Mouse (Mus musculus): ENCODE measurements around the gene Acer1. TPM values are rescaled to one million over a fixed set of nuclear protein-coding genes. Genes with fewer than 3 reads are reported as not detected.

Gene Acer1
- polyA plus RNA-seq, 1 experiment from 2014 or later = not detected

DNA sequence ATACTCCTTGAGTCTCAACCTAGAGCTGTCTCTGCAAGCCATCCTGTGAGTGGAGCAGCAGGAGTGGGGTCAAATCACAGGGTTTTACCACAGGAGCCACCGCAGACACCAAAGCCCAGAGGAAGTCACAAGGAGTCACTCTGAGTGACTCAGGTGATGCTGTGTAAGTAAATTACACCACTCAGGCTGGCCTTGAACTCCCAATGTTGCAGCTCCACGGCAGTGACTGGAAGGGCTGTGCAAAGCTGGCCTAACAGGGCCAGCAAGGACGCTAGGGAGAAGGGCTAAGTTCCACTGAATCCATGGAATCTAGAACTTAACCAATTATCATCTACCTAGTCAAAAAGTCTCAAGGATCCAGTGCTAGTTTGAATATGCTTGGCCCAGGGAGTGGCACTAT lies 75.8 kb downstream of the Acer1 start:
- H3K4me1 ChIP-seq (ENCODE audit: control insufficient read depth, insufficient read depth, low read length) = 0 out of 2 replicates have a peak, but pooled peaks cover 2% of the 10 kb centered on the region
- peaks cover 25% of the 10 kb centered on the region for H3K36me3 ChIP-seq (ENCODE audit: control insufficient read depth, insufficient read depth, low read length)
- H3K9me3 ChIP-seq (ENCODE audit: control insufficient read depth, low read depth, low read length) = no peaks in the 10 kb centered on the region
- H3K4me3 ChIP-seq (ENCODE audit: low read depth, low read length) = no peak overlapping the region
- H3K27ac ChIP-seq (ENCODE audit: low read length) = no peak overlapping the region
- H3K4me2 ChIP-seq (replicated peaks; ENCODE audit: low read depth, low read length) = no peak overlapping the region
- WGBS = 93% methylated on average over 3 of the region's 3 CpGs
- H3K9ac ChIP-seq (replicated peaks; ENCODE audit: low read depth, low read length) = no peak overlapping the region
- ATAC-seq (ENCODE audit: insufficient number of reproducible peaks, insufficient read depth, low FRiP score, low read depth) = no peak
- H3K27me3 ChIP-seq (ENCODE audit: control insufficient read depth, insufficient read depth, low read length) = no peaks in the 10 kb centered on the region

Other genes with a start within 250 kb of the Acer1 start
- gene Nrtn, start 224.6 kb downstream of the Acer1 start, polyA plus RNA-seq (2014; fragmentation: Nextera tagmentation; extraction: Ambion mirVana) = 14.1 and 14.4 TPM in 2 replicates
- gene Dus3l, start 217.4 kb downstream of the Acer1 start, polyA plus RNA-seq (2014; fragmentation: Nextera tagmentation; extraction: Ambion mirVana) = 40.9 and 46.3 TPM in 2 replicates
- 1.1 and 1.6 TPM in 2 replicates for gene Prr22, start 211.9 kb downstream of the Acer1 start, polyA plus RNA-seq (2014; fragmentation: Nextera tagmentation; extraction: Ambion mirVana)
- gene Rfx2, start 151.1 kb downstream of the Acer1 start, polyA plus RNA-seq (2014; fragmentation: Nextera tagmentation; extraction: Ambion mirVana) = 6.7 TPM in 2 replicates
- gene Acsbg2, start 107.7 kb downstream of the Acer1 start, polyA plus RNA-seq (2014; fragmentation: Nextera tagmentation; extraction: Ambion mirVana) = not detected in 2 replicates
- 0.35 and 0.76 TPM in 2 replicates for gene 1700061G19Rik, start 106.6 kb downstream of the Acer1 start, polyA plus RNA-seq (2014; fragmentation: Nextera tagmentation; extraction: Ambion mirVana)
- 26.8 and 29.6 TPM in 2 replicates for gene Mllt1, start 46.7 kb downstream of the Acer1 start, polyA plus RNA-seq (2014; fragmentation: Nextera tagmentation; extraction: Ambion mirVana)
- gene Clpp, start 8.2 kb upstream of the Acer1 start, polyA plus RNA-seq (2014; fragmentation: Nextera tagmentation; extraction: Ambion mirVana) = 146 and 164 TPM in 2 replicates
- gene Alkbh7, start 15.2 kb upstream of the Acer1 start, polyA plus RNA-seq (2014; fragmentation: Nextera tagmentation; extraction: Ambion mirVana) = 41.8 and 43.7 TPM in 2 replicates
- gene Pspn, start 17.9 kb upstream of the Acer1 start, polyA plus RNA-seq (2014; fragmentation: Nextera tagmentation; extraction: Ambion mirVana) = 0.83 and 1.0 TPM in 2 replicates
- gene Gtf2f1, start 29.2 kb upstream of the Acer1 start, polyA plus RNA-seq (2014; fragmentation: Nextera tagmentation; extraction: Ambion mirVana) = 56.3 and 59.8 TPM in 2 replicates
- gene Gm17949, start 29.3 kb upstream of the Acer1 start, polyA plus RNA-seq (2014; fragmentation: Nextera tagmentation; extraction: Ambion mirVana) = 0.64 and 0.77 TPM in 2 replicates
- 45.8 and 46.4 TPM in 2 replicates for gene Khsrp, start 49.4 kb upstream of the Acer1 start, polyA plus RNA-seq (2014; fragmentation: Nextera tagmentation; extraction: Ambion mirVana)
- gene Slc25a41, start 59.5 kb upstream of the Acer1 start, polyA plus RNA-seq (2014; fragmentation: Nextera tagmentation; extraction: Ambion mirVana) = 0.28 TPM in 1 of 2 replicates, not detected in the other
- gene Crb3, start 77.0 kb upstream of the Acer1 start, polyA plus RNA-seq (2014; fragmentation: Nextera tagmentation; extraction: Ambion mirVana) = 43.8 and 44.2 TPM in 2 replicates
- 11.5 and 12.7 TPM in 2 replicates for gene Slc25a23, start 77.7 kb upstream of the Acer1 start, polyA plus RNA-seq (2014; fragmentation: Nextera tagmentation; extraction: Ambion mirVana)
- 5.0 and 5.3 TPM in 2 replicates for gene Dennd1c, start 96.4 kb upstream of the Acer1 start, polyA plus RNA-seq (2014; fragmentation: Nextera tagmentation; extraction: Ambion mirVana)
- 33.9 and 34.9 TPM in 2 replicates for gene Tubb4a, start 105.7 kb upstream of the Acer1 start, polyA plus RNA-seq (2014; fragmentation: Nextera tagmentation; extraction: Ambion mirVana)
- gene Tnfsf9, start 123.2 kb upstream of the Acer1 start, polyA plus RNA-seq (2014; fragmentation: Nextera tagmentation; extraction: Ambion mirVana) = 11.0 and 11.7 TPM in 2 replicates
- gene Cd70, start 167.7 kb upstream of the Acer1 start, polyA plus RNA-seq (2014; fragmentation: Nextera tagmentation; extraction: Ambion mirVana) = not detected in 2 replicates
- gene Tnfsf14, start 212.1 kb upstream of the Acer1 start, polyA plus RNA-seq (2014; fragmentation: Nextera tagmentation; extraction: Ambion mirVana) = 0.31 TPM in 1 of 2 replicates, not detected in the other
- 0.48 and 1.4 TPM in 2 replicates for gene C3, start 246.0 kb upstream of the Acer1 start, polyA plus RNA-seq (2014; fragmentation: Nextera tagmentation; extraction: Ambion mirVana)